In genomic region chr2:32095351-32096121, GRCm38 (mm10) we compare ENCODE assay signal across 8 mouse cellular contexts. TPM values are rescaled to one million over a fixed set of nuclear protein-coding genes. Genes with fewer than 3 reads are reported as not detected.
DNase-seq lines count a peak whose midpoint lies in the region; ATAC-seq and TF ChIP-seq lines count a peak whose summit lies in the region.

Gene Plpp7 (plus strand): TSS chr2:32095528.

- no peak for TF ChIP-seq POLR2A in bone marrow macrophage, adult 2 months (IDR thresholded peaks at IDR 0.05; ENCODE audit: borderline replicate concordance, low read depth, low read length)

- peak; percentile 71 for DNase-seq in embryonic facial prominence, embryonic 11.5 days (ENCODE audit: low spot score)
- peak; percentile 99 for DNase-seq in heart, adult 11 months
- peak; percentile 47 for DNase-seq in kidney, adult 11 months
- DNase-seq in left cerebral cortex, postnatal 25 days (ENCODE audit: low spot score in 2 of 2): peak; percentile 87 to 92
- DNase-seq in right cerebral cortex, postnatal 25 days: peak; percentile 86

- ATAC-seq in embryonic facial prominence, embryonic 11.5 days (replicated peaks; ENCODE audit: insufficient number of reproducible peaks, low FRiP score, low TSS enrichment, low read depth): peak; percentile 90
- ATAC-seq in activated CD4-positive, CD25-positive, alpha-beta regulatory T cell, adult 4 months: no peak

- peak within 1 kb of the TSS; percentile 35 for H3K4me2 ChIP-seq in embryonic facial prominence, embryonic 11.5 days (ENCODE audit: low read depth, low read length)

- no peaks in the 10 kb centered on the region for H3K27me3 ChIP-seq in embryonic facial prominence, embryonic 11.5 days (ENCODE audit: control insufficient read depth, insufficient read depth, low read length)
- peaks cover 9% of the 10 kb centered on the region for H3K27me3 ChIP-seq in megakaryocyte, embryonic 14.5 days (replicated peaks)

- H3K4me1 ChIP-seq in bone marrow macrophage, adult 2 months (ENCODE audit: control insufficient read depth, insufficient read depth, low read length): peaks cover 3% of the 10 kb centered on the region; the same call in 1 of the 2 replicates
- no peaks in the 10 kb centered on the region for H3K4me1 ChIP-seq in embryonic facial prominence, embryonic 11.5 days (ENCODE audit: control insufficient read depth, insufficient read depth, low read length)
- H3K4me1 ChIP-seq in megakaryocyte, embryonic 14.5 days: peaks cover 70% of the 10 kb centered on the region

- H3K9ac ChIP-seq in embryonic facial prominence, embryonic 11.5 days (replicated peaks; ENCODE audit: low read length): peak within 1 kb of the TSS; percentile 53

- H3K27ac ChIP-seq in bone marrow macrophage, adult 2 months (ENCODE audit: insufficient read depth, low read depth, low read length): no peak within 1 kb of the TSS
- H3K27ac ChIP-seq in embryonic facial prominence, embryonic 11.5 days (replicated peaks; ENCODE audit: low read depth, low read length): no peak within 1 kb of the TSS

- 57% methylated on average over 22 of the region's 22 CpGs for WGBS in embryonic facial prominence, embryonic 11.5 days

- H3K9me3 ChIP-seq in embryonic facial prominence, embryonic 11.5 days (replicated peaks; ENCODE audit: control insufficient read depth, low read length): no peaks in the 10 kb centered on the region
- H3K9me3 ChIP-seq in megakaryocyte, embryonic 14.5 days: peaks cover 13% of the 10 kb centered on the region

- peak within 1 kb of the TSS; percentile 54 for H3K4me3 ChIP-seq in bone marrow macrophage, adult 2 months (ENCODE audit: insufficient read depth, low read length)
- peak within 1 kb of the TSS; percentile 1; the same call in 1 of the 2 replicates for H3K4me3 ChIP-seq in embryonic facial prominence, embryonic 11.5 days (ENCODE audit: low read depth, low read length)
- H3K4me3 ChIP-seq in megakaryocyte, embryonic 14.5 days (replicated peaks): peak within 1 kb of the TSS; percentile 84

- TF ChIP-seq CTCF in bone marrow macrophage, adult 2 months (IDR thresholded peaks at IDR 0.05; ENCODE audit: low read depth, low read length): no peak

- intact Hi-C loops in left cerebral cortex, postnatal 25 days (cut with DNase I): no loop called here

- no peaks in the 10 kb centered on the region for H3K36me3 ChIP-seq in embryonic facial prominence, embryonic 11.5 days (replicated peaks; ENCODE audit: control insufficient read depth, insufficient read depth, low read depth, low read length)
- peaks cover 23% of the 10 kb centered on the region for H3K36me3 ChIP-seq in megakaryocyte, embryonic 14.5 days (replicated peaks; ENCODE audit: low read length)

RNA-seq across cellular contexts. Expression of gene Plpp7, which starts in this region (rescaled TPM):
- 2.7 and 3.0 TPM in 2 replicates for polyA plus RNA-seq in bone marrow macrophage, adult 2 months (2012; ENCODE audit: insufficient read depth, insufficient read length, missing spikeins)
- 3.5 TPM in 2 replicates for polyA plus RNA-seq in embryonic facial prominence, embryonic 11.5 days (2014; fragmentation: Nextera tagmentation; extraction: Ambion mirVana)
- total RNA-seq in left cerebral cortex, postnatal 25 days (2021): 10 to 100 TPM; 27.6 to 28.0 TPM
- 3.3 and 17.4 TPM in 2 replicates for polyA plus RNA-seq in megakaryocyte, embryonic 14.5 days (2012; ENCODE audit: insufficient read depth, low replicate concordance)
- polyA plus RNA-seq in activated CD4-positive, CD25-positive, alpha-beta regulatory T cell, adult 4 months (2017; shearing (Covaris generic)): not detected

Comparison
In these comparisons a context has a peak if more than half of its experiments do, and no peak if none do; other contexts are left out.
1. H3K4me3 ChIP-seq: peak in every context shown above with its lines; median percentile 84 in megakaryocyte, embryonic 14.5 days; 54 in bone marrow macrophage, adult 2 months; 1 in embryonic facial prominence, embryonic 11.5 days.
2. DNase-seq: peak in every context shown above with its lines; median percentile 99 in heart, adult 11 months; 90 in left cerebral cortex, postnatal 25 days; 86 in right cerebral cortex, postnatal 25 days; 71 in embryonic facial prominence, embryonic 11.5 days; 47 in kidney, adult 11 months.